Mouse (Mus musculus): ENCODE data around the gene Nsg1. TPM values are rescaled to one million over a fixed set of nuclear protein-coding genes. Genes with fewer than 3 reads are reported as not detected.

Nsg1 gene
- polyA plus RNA-seq, 1 experiment from 2014 or later, result 5.5 TPM

DNA sequence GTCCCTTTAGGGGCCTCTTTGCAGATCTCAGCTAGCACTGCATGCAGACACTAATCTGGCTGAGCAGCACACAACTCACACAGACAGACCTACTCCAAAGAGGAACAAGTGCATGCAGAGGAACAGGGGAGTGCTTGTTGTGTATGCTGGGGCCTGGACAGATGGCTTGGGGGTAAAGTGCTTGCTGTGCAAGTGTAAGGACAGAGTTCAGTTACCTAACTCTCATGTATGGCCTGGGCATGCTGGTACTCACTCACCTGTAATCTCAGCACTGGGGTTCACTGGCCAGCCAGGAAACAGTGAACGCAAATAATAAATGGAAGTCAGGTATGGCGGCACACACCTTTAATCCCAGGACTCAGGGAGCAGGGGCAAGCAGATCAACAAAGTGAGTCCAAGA lies 45.2 kb downstream of the Nsg1 start:
- Histone ChIP-seq H3K9me3 (ENCODE audit: control insufficient read depth, low read length) (no peaks in the 10 kb centered on the region), H3K27ac (replicated peaks in 1 of 2; ENCODE audit: control insufficient read depth in 1 of 2, insufficient read depth in 1 of 2, low read depth in 2 of 2, low read length in 2 of 2) (no peak overlapping the region), H3K27me3 (ENCODE audit: control insufficient read depth, insufficient read depth, low read length) (no peaks in the 10 kb centered on the region), H3K9ac (ENCODE audit: low read length) (no peak overlapping the region), H3K36me3 (ENCODE audit: control insufficient read depth, insufficient read depth, low read length) (peaks cover 31% of the 10 kb centered on the region), H3K4me1 (ENCODE audit: control insufficient read depth in 2 of 2, insufficient read depth in 2 of 2, low read length in 2 of 2) (no peaks in the 10 kb centered on the region), H3K4me3 (ENCODE audit: control insufficient read depth in 1 of 2, insufficient read depth in 1 of 2, low read depth in 1 of 2, low read length in 2 of 2) (no peak overlapping the region), H3K4me2 (ENCODE audit: low read length) (no peak overlapping the region)
- no peak for ATAC-seq (ENCODE audit: insufficient number of reproducible peaks, insufficient read depth, low FRiP score, low read depth)
- WGBS, result 91% methylated on average over 2 of the region's 2 CpGs

DNA sequence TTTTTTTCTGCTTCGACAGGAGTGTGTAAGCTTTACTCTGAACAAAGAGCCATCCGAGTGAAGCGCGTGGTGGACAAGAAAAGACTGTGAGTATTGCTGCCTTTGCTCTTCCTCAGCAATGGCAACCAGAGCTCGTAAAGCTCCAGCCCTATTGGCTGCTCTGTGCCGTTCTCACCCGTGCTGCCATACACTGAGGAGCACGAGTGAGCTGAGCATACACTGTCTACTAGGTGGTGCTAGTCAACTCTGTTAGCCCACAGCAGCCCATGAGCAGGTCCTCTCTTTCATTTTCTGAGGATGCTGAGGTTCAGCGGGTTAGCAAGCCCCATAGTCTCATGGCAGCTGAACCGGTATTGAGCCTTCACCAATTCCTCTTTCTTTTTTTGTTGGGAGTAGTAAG lies 52.9 kb downstream of the Nsg1 start:
- no peak overlapping the region for H3K4me2 ChIP-seq (ENCODE audit: low read length)
- no peak overlapping the region for H3K9ac ChIP-seq (ENCODE audit: low read length)
- H3K4me3 ChIP-seq (ENCODE audit: control insufficient read depth in 1 of 2, insufficient read depth in 1 of 2, low read depth in 1 of 2, low read length in 2 of 2), result no peak overlapping the region
- H3K4me1 ChIP-seq (ENCODE audit: control insufficient read depth in 2 of 2, insufficient read depth in 2 of 2, low read length in 2 of 2), result no peaks in the 10 kb centered on the region
- no peaks in the 10 kb centered on the region for H3K27me3 ChIP-seq (ENCODE audit: control insufficient read depth, insufficient read depth, low read length)
- no peak for ATAC-seq (ENCODE audit: insufficient number of reproducible peaks, insufficient read depth, low FRiP score, low read depth)
- H3K36me3 ChIP-seq (ENCODE audit: control insufficient read depth, insufficient read depth, low read length), result peaks cover 46% of the 10 kb centered on the region
- H3K27ac ChIP-seq (replicated peaks in 1 of 2; ENCODE audit: control insufficient read depth in 1 of 2, insufficient read depth in 1 of 2, low read depth in 2 of 2, low read length in 2 of 2), result no peak overlapping the region
- H3K9me3 ChIP-seq (ENCODE audit: control insufficient read depth, low read length), result no peaks in the 10 kb centered on the region
- WGBS, result 88% methylated on average over 10 of the region's 10 CpGs

DNA sequence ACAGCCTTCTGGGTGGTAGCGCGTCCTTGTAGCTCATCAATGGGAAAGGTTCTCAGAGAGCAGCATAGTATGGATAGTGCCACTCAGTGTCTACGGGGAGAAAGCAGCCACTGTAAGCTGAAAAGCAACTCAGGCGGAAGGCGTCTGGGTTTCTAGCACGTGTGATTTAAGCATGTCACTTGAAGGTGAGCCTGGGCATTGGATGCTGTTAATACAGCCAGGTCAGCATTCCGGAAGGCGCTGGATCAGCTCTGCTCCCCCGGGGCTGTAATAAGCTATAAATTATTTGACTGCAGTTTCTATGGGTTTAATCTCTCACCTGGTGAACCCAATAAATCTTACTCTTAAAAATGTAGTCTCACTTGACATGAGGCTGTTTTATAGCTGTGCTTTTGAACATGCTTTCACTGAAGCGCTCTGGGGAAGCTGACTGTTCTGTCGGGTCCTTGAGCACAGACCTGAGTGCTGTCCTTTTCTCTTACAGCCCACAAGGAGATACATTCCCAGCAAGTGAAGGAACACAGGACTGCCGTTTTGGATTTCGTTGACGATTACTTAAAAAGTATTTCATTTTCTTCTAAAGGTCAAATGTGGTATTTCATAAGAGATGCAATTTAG lies 53.5 kb downstream of the Nsg1 start:
- H3K4me2 ChIP-seq (ENCODE audit: low read length), result no peak overlapping the region
- H3K36me3 ChIP-seq (ENCODE audit: control insufficient read depth, insufficient read depth, low read length), result peaks cover 46% of the 10 kb centered on the region
- WGBS, result 93% methylated on average over 14 of the region's 14 CpGs

DNA sequence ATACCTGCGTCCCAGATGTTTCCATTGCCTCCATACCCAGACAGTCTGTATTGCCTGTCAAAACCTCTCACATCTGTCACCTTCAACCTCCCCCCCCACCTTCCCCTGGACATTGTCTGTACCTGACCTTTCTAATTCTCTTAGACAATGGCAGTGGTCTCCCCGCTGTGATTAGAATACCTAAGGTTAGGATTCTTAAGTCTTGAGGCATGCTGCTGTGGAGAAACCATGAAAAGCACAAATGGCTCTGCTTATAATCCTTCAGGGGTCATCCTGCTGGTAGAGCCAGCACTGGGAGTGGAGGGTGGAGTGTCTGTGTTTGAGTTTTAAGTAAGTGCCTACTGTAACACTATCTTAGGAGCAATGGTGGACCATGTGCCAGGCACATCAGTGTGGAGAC lies 56.8 kb downstream of the Nsg1 start:
- H3K9me3 ChIP-seq (ENCODE audit: control insufficient read depth, low read length), result no peaks in the 10 kb centered on the region
- no peak overlapping the region for H3K27ac ChIP-seq (replicated peaks in 1 of 2; ENCODE audit: control insufficient read depth in 1 of 2, insufficient read depth in 1 of 2, low read depth in 2 of 2, low read length in 2 of 2)
- peaks cover 30% of the 10 kb centered on the region for H3K36me3 ChIP-seq (ENCODE audit: control insufficient read depth, insufficient read depth, low read length)
- H3K27me3 ChIP-seq (ENCODE audit: control insufficient read depth, insufficient read depth, low read length), result no peaks in the 10 kb centered on the region
- H3K4me1 ChIP-seq (ENCODE audit: control insufficient read depth in 2 of 2, insufficient read depth in 2 of 2, low read length in 2 of 2), result no peaks in the 10 kb centered on the region
- H3K9ac ChIP-seq (ENCODE audit: low read length), result no peak overlapping the region
- H3K4me3 ChIP-seq (ENCODE audit: control insufficient read depth in 1 of 2, insufficient read depth in 1 of 2, low read depth in 1 of 2, low read length in 2 of 2), result no peak overlapping the region
- WGBS, result 79% methylated on average over 2 of the region's 2 CpGs
- no peak for ATAC-seq (ENCODE audit: insufficient number of reproducible peaks, insufficient read depth, low FRiP score, low read depth)
- H3K4me2 ChIP-seq (ENCODE audit: low read length), result no peak overlapping the region

More for the DNA sequence above, 53.5 kb downstream of the Nsg1 start:
- no peak for ATAC-seq (ENCODE audit: insufficient number of reproducible peaks, insufficient read depth, low FRiP score, low read depth)
- H3K27me3 ChIP-seq (ENCODE audit: control insufficient read depth, insufficient read depth, low read length), result no peaks in the 10 kb centered on the region
- H3K9ac ChIP-seq (ENCODE audit: low read length), result no peak overlapping the region
- H3K4me1 ChIP-seq (ENCODE audit: control insufficient read depth in 2 of 2, insufficient read depth in 2 of 2, low read length in 2 of 2), result no peaks in the 10 kb centered on the region
- H3K27ac ChIP-seq (replicated peaks in 1 of 2; ENCODE audit: control insufficient read depth in 1 of 2, insufficient read depth in 1 of 2, low read depth in 2 of 2, low read length in 2 of 2), result no peak overlapping the region
- no peak overlapping the region for H3K4me3 ChIP-seq (ENCODE audit: control insufficient read depth in 1 of 2, insufficient read depth in 1 of 2, low read depth in 1 of 2, low read length in 2 of 2)
- no peaks in the 10 kb centered on the region for H3K9me3 ChIP-seq (ENCODE audit: control insufficient read depth, low read length)

DNA sequence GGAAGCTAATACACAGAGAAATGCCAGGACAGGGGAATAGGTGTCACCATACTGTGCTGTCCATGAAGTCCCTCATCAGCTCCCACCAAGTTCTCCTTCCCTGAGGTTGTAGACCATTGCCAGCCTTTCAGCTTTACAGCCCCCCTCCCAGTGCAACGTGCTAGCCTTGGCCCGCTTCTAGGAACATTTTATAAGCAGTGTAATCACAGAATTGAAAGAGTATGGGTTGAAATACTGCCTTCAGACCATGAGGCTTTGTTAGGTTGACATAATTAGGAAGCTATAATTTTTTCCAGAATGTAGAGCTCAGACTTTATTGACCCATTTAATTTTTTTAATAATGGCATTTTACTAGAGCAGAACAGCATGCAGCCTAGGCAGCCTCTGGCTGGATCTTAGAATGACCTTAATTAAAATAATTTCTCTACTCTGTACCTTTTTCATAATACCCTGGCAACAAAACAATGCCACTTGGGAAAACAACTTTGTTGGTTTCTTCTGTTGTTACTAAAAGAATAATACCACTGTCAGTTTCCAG lies 60.5 kb downstream of the Nsg1 start:
- 100% methylated on average over 2 of the region's 2 CpGs for WGBS
- no peaks in the 10 kb centered on the region for H3K36me3 ChIP-seq (ENCODE audit: control insufficient read depth, insufficient read depth, low read length)
- H3K4me1 ChIP-seq (ENCODE audit: control insufficient read depth in 2 of 2, insufficient read depth in 2 of 2, low read length in 2 of 2), result no peaks in the 10 kb centered on the region
- no peaks in the 10 kb centered on the region for H3K9me3 ChIP-seq (ENCODE audit: control insufficient read depth, low read length)
- H3K9ac ChIP-seq (ENCODE audit: low read length), result no peak overlapping the region
- no peaks in the 10 kb centered on the region for H3K27me3 ChIP-seq (ENCODE audit: control insufficient read depth, insufficient read depth, low read length)
- no peak for ATAC-seq (ENCODE audit: insufficient number of reproducible peaks, insufficient read depth, low FRiP score, low read depth)
- no peak overlapping the region for H3K4me3 ChIP-seq (ENCODE audit: control insufficient read depth in 1 of 2, insufficient read depth in 1 of 2, low read depth in 1 of 2, low read length in 2 of 2)
- H3K4me2 ChIP-seq (ENCODE audit: low read length), result no peak overlapping the region
- H3K27ac ChIP-seq (replicated peaks in 1 of 2; ENCODE audit: control insufficient read depth in 1 of 2, insufficient read depth in 1 of 2, low read depth in 2 of 2, low read length in 2 of 2), result no peak overlapping the region

DNA sequence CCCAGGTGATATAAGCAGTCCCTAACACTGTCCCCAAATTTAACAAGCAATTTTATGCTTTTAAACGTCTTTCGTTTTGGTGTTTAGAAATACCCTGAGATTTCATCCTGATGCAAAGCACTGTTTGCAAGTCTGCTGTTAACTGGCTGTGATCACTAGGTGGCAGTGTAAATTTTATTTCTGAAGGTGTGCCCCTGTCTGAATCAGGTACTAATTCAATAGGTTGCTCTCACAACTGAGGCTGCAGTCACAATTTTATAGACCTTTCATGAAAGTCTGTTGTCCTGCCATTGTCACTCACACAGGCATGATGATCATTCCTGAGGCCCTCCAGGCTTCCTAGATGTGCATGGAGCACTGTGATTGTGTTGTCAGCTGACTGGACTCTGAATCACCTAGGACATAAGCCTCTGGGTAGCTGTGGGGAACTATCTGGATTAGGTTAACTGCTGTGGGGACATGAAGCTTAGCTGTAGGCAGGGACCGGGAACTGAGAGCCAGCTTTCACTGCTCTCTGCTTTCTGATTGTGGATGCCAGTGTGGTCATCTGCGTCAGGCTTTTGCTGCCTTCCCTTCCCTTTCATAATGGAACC lies 62.1 kb downstream of the Nsg1 start:
- no peaks in the 10 kb centered on the region for H3K9me3 ChIP-seq (ENCODE audit: control insufficient read depth, low read length)
- no peaks in the 10 kb centered on the region for H3K27me3 ChIP-seq (ENCODE audit: control insufficient read depth, insufficient read depth, low read length)
- no peaks in the 10 kb centered on the region for H3K4me1 ChIP-seq (ENCODE audit: control insufficient read depth in 2 of 2, insufficient read depth in 2 of 2, low read length in 2 of 2)
- H3K27ac ChIP-seq (replicated peaks in 1 of 2; ENCODE audit: control insufficient read depth in 1 of 2, insufficient read depth in 1 of 2, low read depth in 2 of 2, low read length in 2 of 2), result no peak overlapping the region
- ATAC-seq (ENCODE audit: insufficient number of reproducible peaks, insufficient read depth, low FRiP score, low read depth), result no peak
- no peak overlapping the region for H3K4me3 ChIP-seq (ENCODE audit: control insufficient read depth in 1 of 2, insufficient read depth in 1 of 2, low read depth in 1 of 2, low read length in 2 of 2)
- 68% methylated on average over 4 of the region's 4 CpGs for WGBS
- no peaks in the 10 kb centered on the region for H3K36me3 ChIP-seq (ENCODE audit: control insufficient read depth, insufficient read depth, low read length)
- H3K4me2 ChIP-seq (ENCODE audit: low read length), result no peak overlapping the region
- H3K9ac ChIP-seq (ENCODE audit: low read length), result no peak overlapping the region

DNA sequence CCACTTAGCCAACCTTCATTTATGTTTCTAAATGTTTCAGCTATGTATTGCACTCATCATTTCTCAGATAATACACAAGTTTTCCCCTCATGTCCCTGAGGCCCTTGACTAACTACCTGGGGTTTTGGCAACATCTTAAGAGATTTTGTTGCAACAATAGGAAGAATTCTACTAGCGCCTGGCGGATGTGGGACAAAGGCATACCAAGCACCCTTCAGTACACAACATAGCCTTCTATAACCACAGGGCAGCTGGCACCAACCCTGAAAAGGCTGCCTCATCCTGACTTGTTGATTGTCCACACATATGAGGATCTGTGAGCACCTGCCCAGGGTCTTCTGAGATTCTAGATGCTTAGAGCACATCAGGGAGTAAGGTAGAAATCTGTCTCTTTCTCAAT lies 65.4 kb downstream of the Nsg1 start:
- Histone ChIP-seq H3K4me2 (ENCODE audit: low read length) (no peak overlapping the region), H3K36me3 (ENCODE audit: control insufficient read depth, insufficient read depth, low read length) (no peaks in the 10 kb centered on the region), H3K27ac (replicated peaks in 1 of 2; ENCODE audit: control insufficient read depth in 1 of 2, insufficient read depth in 1 of 2, low read depth in 2 of 2, low read length in 2 of 2) (no peak overlapping the region), H3K4me1 (ENCODE audit: control insufficient read depth in 2 of 2, insufficient read depth in 2 of 2, low read length in 2 of 2) (no peaks in the 10 kb centered on the region), H3K27me3 (ENCODE audit: control insufficient read depth, insufficient read depth, low read length) (no peaks in the 10 kb centered on the region), H3K4me3 (ENCODE audit: control insufficient read depth in 1 of 2, insufficient read depth in 1 of 2, low read depth in 1 of 2, low read length in 2 of 2) (no peak overlapping the region), H3K9me3 (ENCODE audit: control insufficient read depth, low read length) (no peaks in the 10 kb centered on the region), H3K9ac (ENCODE audit: low read length) (no peak overlapping the region)
- WGBS, result 92% methylated on average over 2 of the region's 2 CpGs
- no peak for ATAC-seq (ENCODE audit: insufficient number of reproducible peaks, insufficient read depth, low FRiP score, low read depth)

DNA sequence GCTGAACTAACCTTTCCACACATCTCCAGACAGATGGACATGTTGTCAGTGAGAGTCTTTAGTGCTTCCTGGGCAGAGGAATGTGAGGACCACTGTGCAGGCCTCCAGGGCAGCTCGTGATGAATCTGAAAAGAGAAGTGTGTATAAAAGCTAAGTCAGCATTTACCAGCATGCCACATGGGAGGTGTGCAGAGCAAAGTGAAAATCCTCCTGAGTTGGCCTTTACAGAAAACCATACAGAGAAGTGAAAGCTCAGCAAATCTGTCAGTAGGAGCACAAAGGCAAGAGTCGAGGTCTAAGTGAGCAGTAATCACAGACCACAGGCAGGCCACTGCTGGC lies 67.8 kb downstream of the Nsg1 start:
- no peak overlapping the region for H3K4me3 ChIP-seq (ENCODE audit: control insufficient read depth in 1 of 2, insufficient read depth in 1 of 2, low read depth in 1 of 2, low read length in 2 of 2)
- no peaks in the 10 kb centered on the region for H3K27me3 ChIP-seq (ENCODE audit: control insufficient read depth, insufficient read depth, low read length)
- no peak overlapping the region for H3K4me2 ChIP-seq (ENCODE audit: low read length)
- no peak overlapping the region for H3K9ac ChIP-seq (ENCODE audit: low read length)
- no peaks in the 10 kb centered on the region for H3K36me3 ChIP-seq (ENCODE audit: control insufficient read depth, insufficient read depth, low read length)
- no peaks in the 10 kb centered on the region for H3K9me3 ChIP-seq (ENCODE audit: control insufficient read depth, low read length)
- no peaks in the 10 kb centered on the region for H3K4me1 ChIP-seq (ENCODE audit: control insufficient read depth in 2 of 2, insufficient read depth in 2 of 2, low read length in 2 of 2)
- no peak for ATAC-seq (ENCODE audit: insufficient number of reproducible peaks, insufficient read depth, low FRiP score, low read depth)
- 61% methylated on average over 2 of the region's 2 CpGs for WGBS
- no peak overlapping the region for H3K27ac ChIP-seq (replicated peaks in 1 of 2; ENCODE audit: control insufficient read depth in 1 of 2, insufficient read depth in 1 of 2, low read depth in 2 of 2, low read length in 2 of 2)

Measured in heart, embryonic 14.5 days (tissue).